Mouse (Mus musculus): ENCODE data around the gene Mpp4. TPM values are rescaled to one million over a fixed set of nuclear protein-coding genes. Genes with fewer than 3 reads are reported as not detected.

Gene Mpp4
- polyA plus RNA-seq, 1 experiment from 2014 or later, result 0.28 TPM

- 63% methylated on average over 10 of the region's 10 CpGs for WGBS (ENCODE audit: insufficient replicate concordance)
- Histone ChIP-seq H3K27me3 (ENCODE audit: insufficient read depth, low read length) (no peaks in the 10 kb centered on the region), H3K4me1 (ENCODE audit: insufficient read depth) (peaks cover 3% of the 10 kb centered on the region; the same call in 1 of the 2 replicates), H3K4me3 (ENCODE audit: low read depth, low read length) (no peak overlapping the region), H3K27ac (ENCODE audit: low read depth) (peak overlapping the region; percentile 46), H3K36me3 (replicated peaks; ENCODE audit: insufficient read depth, low read length) (peaks cover 5% of the 10 kb centered on the region), H3K4me2 (ENCODE audit: low read depth, low read length) (no peak overlapping the region), H3K9me3 (ENCODE audit: low read length) (no peaks in the 10 kb centered on the region), H3K9ac (replicated peaks) (no peak overlapping the region)
- no peak for TF ChIP-seq CTCF (IDR thresholded peaks at IDR 0.05; ENCODE audit: low read depth)
- no peak for TF ChIP-seq EP300 (IDR thresholded peaks at IDR 0.05; ENCODE audit: low read depth)
- peak; percentile 53; the same call in 1 of the 2 replicates for ATAC-seq
- DNase-seq, result no peak
Observed at GRCm38 (mm10) chr1:59202367-59202766, 39.2 kb upstream of the Mpp4 start.

DNA sequence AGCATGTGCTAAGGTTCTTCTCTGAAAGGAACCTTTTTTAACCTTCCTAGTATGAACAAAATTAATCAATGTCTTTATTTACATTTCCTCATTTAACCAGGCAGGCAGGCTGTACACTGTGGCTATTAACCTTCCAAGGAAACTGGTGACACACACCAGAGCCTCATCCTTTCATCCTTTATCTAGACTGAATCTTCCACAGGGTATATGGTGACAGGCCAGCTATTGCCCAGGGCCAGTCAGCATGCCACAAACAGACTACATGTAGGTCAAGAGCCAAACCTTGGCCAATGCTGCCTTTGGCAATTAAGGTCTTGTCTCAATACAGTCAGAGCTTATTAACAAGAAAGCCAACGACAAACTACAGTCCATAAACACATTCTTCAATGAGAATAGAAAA, 38.4 kb upstream of the Mpp4 start:
- TF ChIP-seq EP300 (IDR thresholded peaks at IDR 0.05; ENCODE audit: low read depth) (no peak), CTCF (IDR thresholded peaks at IDR 0.05; ENCODE audit: low read depth) (no peak)
- Histone ChIP-seq H3K9me3 (ENCODE audit: low read length) (no peaks in the 10 kb centered on the region), H3K4me2 (ENCODE audit: low read depth, low read length) (no peak overlapping the region), H3K27ac (ENCODE audit: low read depth) (peak overlapping the region; percentile 46), H3K36me3 (replicated peaks; ENCODE audit: insufficient read depth, low read length) (peaks cover 5% of the 10 kb centered on the region), H3K4me1 (ENCODE audit: insufficient read depth) (peaks cover 3% of the 10 kb centered on the region; the same call in 1 of the 2 replicates), H3K9ac (replicated peaks) (no peak overlapping the region), H3K27me3 (ENCODE audit: insufficient read depth, low read length) (no peaks in the 10 kb centered on the region), H3K4me3 (ENCODE audit: low read depth, low read length) (no peak overlapping the region)
- 63% methylated on average over 1 of the region's 1 CpGs for WGBS (ENCODE audit: insufficient replicate concordance)
- DNase-seq (no peak), ATAC-seq (peak; percentile 77)

GRCm38 (mm10) chr1:59200960-59201359, 37.8 kb upstream of the Mpp4 start:
- Histone ChIP-seq H3K27me3 (ENCODE audit: insufficient read depth, low read length) (no peaks in the 10 kb centered on the region), H3K9me3 (ENCODE audit: low read length) (no peaks in the 10 kb centered on the region), H3K4me3 (ENCODE audit: low read depth, low read length) (no peak overlapping the region), H3K4me2 (ENCODE audit: low read depth, low read length) (no peak overlapping the region), H3K36me3 (replicated peaks; ENCODE audit: insufficient read depth, low read length) (peaks cover 7% of the 10 kb centered on the region), H3K4me1 (ENCODE audit: insufficient read depth) (peaks cover 3% of the 10 kb centered on the region; the same call in 1 of the 2 replicates), H3K9ac (replicated peaks) (no peak overlapping the region), H3K27ac (ENCODE audit: low read depth) (peak overlapping the region; percentile 46)
- peak; percentile 63; the same call in 1 of the 2 replicates for ATAC-seq
- no peak for DNase-seq
- 51% methylated on average over 5 of the region's 5 CpGs for WGBS (ENCODE audit: insufficient replicate concordance)
- TF ChIP-seq CTCF (IDR thresholded peaks at IDR 0.05; ENCODE audit: low read depth), result no peak
- no peak for TF ChIP-seq EP300 (IDR thresholded peaks at IDR 0.05; ENCODE audit: low read depth)

DNA sequence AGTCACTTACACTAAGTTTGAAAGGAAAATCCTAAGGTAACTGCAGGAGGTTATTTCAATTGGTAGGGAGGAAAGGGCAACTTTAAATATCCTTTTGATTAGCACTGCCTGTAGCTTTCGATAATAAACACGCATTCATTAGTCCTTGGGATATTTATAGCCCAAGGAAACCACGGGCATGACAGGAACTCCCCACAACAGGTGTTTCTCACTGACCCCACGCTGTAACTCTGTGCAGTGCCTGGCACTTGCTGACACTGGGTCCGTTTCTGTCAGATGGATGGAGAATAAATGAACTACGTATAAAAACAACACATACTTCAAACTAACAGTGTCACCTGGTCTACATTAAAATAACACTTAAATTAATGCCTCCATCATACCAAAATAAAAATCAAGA, 31.8 kb upstream of the Mpp4 start:
- TF ChIP-seq EP300 (IDR thresholded peaks at IDR 0.05; ENCODE audit: low read depth), result no peak
- ATAC-seq (no peak), DNase-seq (no peak)
- no peak overlapping the region for H3K4me2 ChIP-seq (ENCODE audit: low read depth, low read length)
- H3K4me1 ChIP-seq (ENCODE audit: insufficient read depth), result peaks cover 3% of the 10 kb centered on the region; the same call in 1 of the 2 replicates
- no peak overlapping the region for H3K4me3 ChIP-seq (ENCODE audit: low read depth, low read length)
- no peaks in the 10 kb centered on the region for H3K27me3 ChIP-seq (ENCODE audit: insufficient read depth, low read length)
- H3K36me3 ChIP-seq (replicated peaks; ENCODE audit: insufficient read depth, low read length), result peaks cover 15% of the 10 kb centered on the region
- H3K27ac ChIP-seq (ENCODE audit: low read depth), result no peak overlapping the region
- 35% methylated on average over 6 of the region's 6 CpGs for WGBS (ENCODE audit: insufficient replicate concordance)
- no peak overlapping the region for H3K9ac ChIP-seq (replicated peaks)
- no peaks in the 10 kb centered on the region for H3K9me3 ChIP-seq (ENCODE audit: low read length)

- DNase-seq, result no peak
- no peak for ATAC-seq
Observed at GRCm38 (mm10) chr1:59187786-59188185, 24.6 kb upstream of the Mpp4 start.

DNA sequence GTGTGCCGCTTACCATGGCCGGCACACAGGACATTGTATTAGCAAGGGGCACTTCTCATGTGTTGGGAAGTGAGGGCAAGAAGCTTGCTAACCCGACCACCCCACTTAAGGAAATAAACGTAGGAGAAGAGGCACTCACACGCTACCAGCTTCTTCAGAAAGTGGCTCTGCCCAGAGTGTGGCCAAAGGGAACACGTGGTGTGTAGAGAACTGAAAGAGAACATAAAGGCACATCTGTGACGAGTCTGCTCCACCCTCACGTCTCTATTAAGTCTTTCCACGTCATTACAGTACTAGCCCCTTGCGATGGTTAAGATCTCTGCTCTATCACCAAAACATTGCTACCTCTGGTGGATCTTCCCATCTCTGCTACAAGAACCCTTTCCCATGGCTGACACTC, 23.1 kb upstream of the Mpp4 start:
- H3K9ac ChIP-seq (replicated peaks), result no peak overlapping the region
- no peaks in the 10 kb centered on the region for H3K9me3 ChIP-seq (ENCODE audit: low read length)
- no peaks in the 10 kb centered on the region for H3K27me3 ChIP-seq (ENCODE audit: insufficient read depth, low read length)
- H3K4me3 ChIP-seq (ENCODE audit: low read depth, low read length), result no peak overlapping the region
- H3K4me2 ChIP-seq (ENCODE audit: low read depth, low read length), result no peak overlapping the region
- H3K27ac ChIP-seq (ENCODE audit: low read depth), result no peak overlapping the region
- H3K36me3 ChIP-seq (replicated peaks; ENCODE audit: insufficient read depth, low read length), result peaks cover 24% of the 10 kb centered on the region
- no peak for DNase-seq
- no peak for TF ChIP-seq EP300 (IDR thresholded peaks at IDR 0.05; ENCODE audit: low read depth)
- no peak for TF ChIP-seq CTCF (IDR thresholded peaks at IDR 0.05; ENCODE audit: low read depth)
- H3K4me1 ChIP-seq (ENCODE audit: insufficient read depth), result no peaks in the 10 kb centered on the region
- no peak for ATAC-seq
- WGBS (ENCODE audit: insufficient replicate concordance), result 87% methylated on average over 10 of the region's 10 CpGs

More at GRCm38 (mm10) chr1:59187786-59188185, 24.6 kb upstream of the Mpp4 start:
- whole genome bisulfite sequencing (ENCODE audit: insufficient replicate concordance), result 79% methylated on average over 5 of the region's 5 CpGs
- no peaks in the 10 kb centered on the region for H3K27me3 ChIP-seq (ENCODE audit: insufficient read depth, low read length)
- no peak overlapping the region for H3K27ac ChIP-seq (ENCODE audit: low read depth)
- TF ChIP-seq EP300 (IDR thresholded peaks at IDR 0.05; ENCODE audit: low read depth), result no peak
- H3K9me3 ChIP-seq (ENCODE audit: low read length), result no peaks in the 10 kb centered on the region
- H3K9ac ChIP-seq (replicated peaks), result no peak overlapping the region
- H3K4me1 ChIP-seq (ENCODE audit: insufficient read depth), result no peaks in the 10 kb centered on the region
- H3K4me2 ChIP-seq (ENCODE audit: low read depth, low read length), result no peak overlapping the region
- no peak overlapping the region for H3K4me3 ChIP-seq (ENCODE audit: low read depth, low read length)
- peaks cover 12% of the 10 kb centered on the region for H3K36me3 ChIP-seq (replicated peaks; ENCODE audit: insufficient read depth, low read length)

GRCm38 (mm10) chr1:59185410-59185809, 22.2 kb upstream of the Mpp4 start:
- no peak for TF ChIP-seq EP300 (IDR thresholded peaks at IDR 0.05; ENCODE audit: low read depth)
- no peak for TF ChIP-seq CTCF (IDR thresholded peaks at IDR 0.05; ENCODE audit: low read depth)
- Histone ChIP-seq H3K4me1 (ENCODE audit: insufficient read depth) (no peaks in the 10 kb centered on the region), H3K27me3 (ENCODE audit: insufficient read depth, low read length) (no peaks in the 10 kb centered on the region), H3K4me2 (ENCODE audit: low read depth, low read length) (no peak overlapping the region), H3K9ac (replicated peaks) (no peak overlapping the region), H3K4me3 (ENCODE audit: low read depth, low read length) (no peak overlapping the region), H3K27ac (ENCODE audit: low read depth) (no peak overlapping the region), H3K9me3 (ENCODE audit: low read length) (no peaks in the 10 kb centered on the region), H3K36me3 (replicated peaks; ENCODE audit: insufficient read depth, low read length) (peaks cover 27% of the 10 kb centered on the region)
- WGBS (ENCODE audit: insufficient replicate concordance), result 88% methylated on average over 9 of the region's 9 CpGs
- ATAC-seq, result no peak
- no peak for DNase-seq
